Mouse (Mus musculus) testis, adult 2 months (tissue): Measurements from ENCODE around the gene Gm49384.

Experiments used
- CTCF ChIP-seq: fragments of 200-500 bp; IDR thresholded peaks from 2 replicates; pipeline ENCODE4 v1.5.1; 2012; ENCODE audit warnings: low read depth, mild to moderate bottlenecking, inconsistent platforms, low read length, moderate library complexity; ENCODE audit not compliant: control insufficient read depth, insufficient read depth, insufficient replicate concordance
- POLR2A ChIP-seq: fragments of 200-500 bp; IDR thresholded peaks from 2 replicates; pipeline ENCODE4 v1.6.1; 2012; ENCODE audit warnings: low read depth, mild to moderate bottlenecking, inconsistent platforms, low read length, moderate library complexity; ENCODE audit not compliant: control insufficient read depth

- TF ChIP-seq POLR2A (no peak), CTCF (no peak)
Measured at GRCm38 (mm10) chr12:69190522-69190921, 13.5 kb downstream of the Gm49384 start.
